Mouse (Mus musculus) v-Abl transformed pro-B cells (cell line): ENCODE results near the gene Olfr1321.

Experiments used
- in situ Hi-C, 2 experiments: fragments of 400-800 bp; cut with MboI; formaldehyde crosslinking; loops; one replicate each; pipeline ENCODE4 v1.15.1; 2025; ENCODE audit not compliant: unreplicated experiment in 2 of 2

Gene Olfr1321

GRCm38 (mm10) chrX:49734959-49735358 is at the start of gene Olfr1321:
Gene Olfr1321 (minus strand): TSS chrX:49735059.
- in situ Hi-C loops = no loop called here

DNA sequence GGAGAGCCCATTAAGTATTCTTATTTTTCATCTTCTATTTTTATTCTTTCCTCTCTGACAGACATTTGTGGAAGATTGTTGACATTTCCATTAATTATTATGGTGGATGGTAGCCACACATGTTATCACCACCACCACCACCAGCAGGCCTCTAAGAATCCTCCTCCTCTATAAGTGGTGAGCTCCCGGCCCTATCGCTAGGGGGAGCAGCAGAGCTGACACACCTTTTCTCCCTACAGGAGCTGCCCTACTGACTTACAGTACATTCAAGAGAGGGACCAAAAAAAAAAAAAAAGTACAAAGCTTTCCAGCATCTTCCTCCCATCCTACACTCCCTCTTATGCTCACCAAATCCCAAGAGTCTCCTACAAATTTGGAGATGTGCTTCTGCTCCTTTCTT is 36.0 kb upstream of the Olfr1321 start:
- in situ Hi-C loops = no loop called here

DNA sequence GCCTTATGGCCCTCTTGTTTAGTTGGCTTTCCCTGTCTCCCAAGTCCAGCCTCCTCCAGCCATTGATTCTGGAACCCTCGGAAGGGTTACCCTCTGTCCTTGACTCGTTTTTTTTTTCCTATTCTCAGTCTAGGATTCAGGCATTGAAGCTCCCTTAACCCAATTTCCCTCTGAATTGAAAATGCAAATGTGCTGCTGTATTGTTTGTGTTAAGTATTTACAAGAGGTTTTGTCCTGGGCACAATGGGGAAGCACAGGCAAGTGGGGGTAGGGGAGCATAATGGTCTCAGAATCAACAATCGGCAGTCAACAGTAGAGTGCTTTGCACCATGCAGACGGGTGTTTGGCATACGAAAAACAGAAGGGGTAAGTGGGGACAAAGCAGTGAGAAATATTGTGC is 10.3 kb upstream of the Olfr1321 start:
- in situ Hi-C loops = loop anchor here in 1 of 2 experiments (10.0 kb wide), 1 partner anchor 60 kb away; no protein-coding TSS in a partner anchor
